Mouse (Mus musculus): ENCODE measurements at regions not wholly inside any gene's neighbourhood (a gene's known extent, or its start where the extent isn't known, plus 50 kb on each side); places are given as distances from the start of the nearest gene placed in this dataset.

DNA sequence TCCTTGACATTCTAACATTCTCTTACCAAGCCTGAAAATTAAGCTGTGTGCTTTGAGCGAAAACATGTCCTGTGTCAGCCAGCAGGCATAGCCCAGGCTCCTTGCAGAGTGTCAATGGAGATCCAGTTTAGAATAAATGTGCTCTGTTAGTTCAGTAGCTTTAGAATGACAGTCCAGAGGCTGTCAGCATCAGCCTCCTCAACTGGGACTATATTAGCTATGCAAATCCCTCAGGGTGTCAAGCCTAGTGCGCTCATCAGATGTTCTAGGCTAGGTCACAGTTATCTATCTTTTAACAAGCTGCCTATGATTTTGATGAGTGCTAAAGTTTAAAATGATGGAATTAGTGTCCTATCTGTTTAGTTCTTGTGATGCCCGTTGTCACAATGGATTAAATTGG lies 281.7 kb upstream of the Btbd3 start:
- TF ChIP-seq CTCF (IDR thresholded peaks at IDR 0.05; ENCODE audit: low read depth) (no peak), EP300 (IDR thresholded peaks at IDR 0.05; ENCODE audit: low read depth) (no peak)

Measured in liver, embryonic 14.5 days (tissue).